Mouse (Mus musculus): ENCODE data around the gene Znrf1.
"Not testable (repeated sequence)": the region's sequence is repeated elsewhere in the genome, so short reads cannot be mapped to it uniquely, and the experiment has no call there.

Znrf1 gene

GRCm38 (mm10) chr8:111536031-111536977 is at the start of gene Znrf1:
TSS of gene Znrf1 (plus strand) at chr8:111536097.
- DNase-seq (ENCODE audit: low spot score) = peak; percentile 84

DNA sequence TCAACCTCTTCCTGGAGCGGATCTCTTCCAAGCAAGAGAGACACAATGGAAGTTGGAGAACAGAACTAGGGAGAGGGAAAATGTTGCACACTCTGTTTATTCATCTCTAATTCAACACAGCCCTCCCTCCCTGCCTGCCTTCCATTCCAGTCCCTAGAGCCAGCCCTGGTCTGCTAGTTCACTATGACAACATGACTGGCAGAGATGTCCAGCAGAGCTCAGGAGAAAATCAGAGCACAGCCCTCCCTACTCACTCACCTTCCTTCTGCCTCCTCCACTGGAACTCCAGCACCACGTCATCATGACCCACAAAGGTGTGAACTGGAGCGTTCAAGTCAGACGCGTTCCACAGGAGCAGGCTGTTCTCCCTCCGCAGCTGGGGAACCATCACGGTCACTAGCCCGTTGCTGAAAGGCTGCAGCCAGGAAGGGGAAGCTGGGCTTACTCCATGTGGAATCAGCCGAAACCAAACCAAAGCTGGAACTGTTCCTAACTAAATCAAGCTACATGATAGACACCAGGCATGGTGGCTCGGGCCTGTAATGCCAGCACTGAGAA is 45.8 kb upstream of the Znrf1 start:
- DNase-seq (ENCODE audit: low spot score) = no peak

GRCm38 (mm10) chr8:111491191-111491590 is 44.7 kb upstream of the Znrf1 start:
- peak; percentile 42 for DNase-seq (ENCODE audit: low spot score)

GRCm38 (mm10) chr8:111492508-111492907 is 43.4 kb upstream of the Znrf1 start:
- no peak for DNase-seq (ENCODE audit: low spot score)

DNA sequence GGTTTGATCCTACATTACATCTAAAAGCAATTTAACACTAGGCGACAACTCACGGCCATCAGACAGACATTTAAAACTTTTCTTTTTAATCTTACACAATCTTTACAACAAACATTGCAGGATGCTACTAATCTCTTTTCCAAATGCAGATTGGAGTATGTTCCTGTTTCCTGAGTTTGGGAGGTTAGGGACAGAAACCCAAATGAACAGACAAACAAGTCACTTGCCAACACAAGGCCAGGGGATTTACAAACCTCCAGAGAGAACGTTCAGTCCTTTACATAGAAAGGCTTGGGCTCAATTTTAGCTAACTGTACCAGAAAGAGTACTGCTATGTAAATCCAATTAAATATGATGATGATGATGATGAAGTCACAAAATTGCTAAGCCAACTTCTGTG is 42.7 kb upstream of the Znrf1 start:
- no peak for DNase-seq (ENCODE audit: low spot score)

DNA sequence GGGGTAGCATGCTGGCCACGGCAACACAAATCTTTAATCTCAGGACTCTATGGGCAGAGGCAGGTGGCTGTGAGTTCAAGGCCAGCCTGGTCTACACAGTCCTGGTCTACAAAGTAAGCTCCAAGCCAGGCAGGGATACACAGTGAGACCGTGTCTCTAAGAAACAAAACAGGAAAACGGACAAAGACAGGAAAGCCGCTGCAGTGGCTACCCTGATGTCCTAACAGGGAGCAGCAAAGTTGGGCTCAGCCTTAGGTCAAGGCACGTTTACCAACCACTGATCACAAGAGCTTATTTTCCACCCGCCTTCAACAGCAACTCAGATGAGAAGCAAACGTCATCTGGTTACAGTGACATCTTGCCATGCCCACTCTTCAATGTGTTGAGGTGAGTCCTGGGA is 39.6 kb upstream of the Znrf1 start:
- DNase-seq (ENCODE audit: low spot score) = no peak

DNA sequence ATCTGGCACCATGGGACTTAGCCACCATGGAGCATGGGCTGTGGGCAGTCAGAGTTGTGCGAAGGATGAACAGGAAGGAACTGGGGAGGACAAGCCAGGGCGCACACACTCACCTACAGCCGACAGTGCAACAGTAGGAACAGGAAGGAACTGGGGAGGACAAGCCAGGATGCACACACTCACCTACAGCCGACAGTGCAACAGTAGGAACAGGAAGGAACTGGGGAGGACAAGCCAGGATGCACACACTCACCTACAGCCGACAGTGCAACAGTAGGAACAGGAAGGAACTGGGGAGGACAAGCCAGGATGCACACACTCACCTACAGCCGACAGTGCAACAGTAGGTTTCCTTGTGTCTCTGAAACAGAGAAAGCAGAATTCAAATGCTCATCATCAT is 37.6 kb upstream of the Znrf1 start:
- DNase-seq (ENCODE audit: low spot score) = not testable (repeated sequence)

DNA sequence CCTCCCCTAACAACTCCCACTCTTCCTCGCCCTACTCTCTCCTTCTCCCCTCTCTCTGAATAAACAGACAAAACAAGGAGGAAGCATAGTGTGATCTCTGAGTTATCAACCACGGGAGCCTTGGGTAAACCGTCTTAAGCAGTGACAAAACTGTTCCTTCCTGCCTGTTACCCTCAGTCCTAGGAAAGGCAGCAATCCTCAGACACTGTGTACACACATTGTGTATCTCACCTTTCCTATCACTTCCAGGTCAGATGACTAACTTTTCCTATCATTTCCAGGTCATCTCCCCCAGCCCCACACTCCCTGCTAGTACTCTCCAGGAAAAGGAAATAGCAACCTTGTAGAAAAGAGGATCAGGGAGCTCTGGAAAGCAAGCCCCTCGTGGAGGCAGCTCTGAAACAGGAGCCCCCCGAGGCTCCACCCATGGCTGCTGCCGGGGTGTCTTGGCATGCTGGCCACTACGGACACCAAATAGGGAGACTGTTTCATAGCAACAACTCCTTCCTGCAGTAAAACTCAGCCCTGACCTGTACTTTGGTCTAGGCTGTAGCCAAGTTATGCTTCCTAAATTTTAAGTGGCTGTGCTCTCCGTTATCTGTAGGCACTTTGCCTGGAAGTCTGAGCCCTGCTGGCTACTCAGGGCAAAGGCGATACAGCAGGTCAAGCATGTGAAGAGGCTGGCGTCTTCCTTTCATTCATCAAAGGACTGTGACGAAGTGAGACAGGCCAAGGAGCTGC is 34.0 kb upstream of the Znrf1 start:
- DNase-seq (ENCODE audit: low spot score) = no peak

DNA sequence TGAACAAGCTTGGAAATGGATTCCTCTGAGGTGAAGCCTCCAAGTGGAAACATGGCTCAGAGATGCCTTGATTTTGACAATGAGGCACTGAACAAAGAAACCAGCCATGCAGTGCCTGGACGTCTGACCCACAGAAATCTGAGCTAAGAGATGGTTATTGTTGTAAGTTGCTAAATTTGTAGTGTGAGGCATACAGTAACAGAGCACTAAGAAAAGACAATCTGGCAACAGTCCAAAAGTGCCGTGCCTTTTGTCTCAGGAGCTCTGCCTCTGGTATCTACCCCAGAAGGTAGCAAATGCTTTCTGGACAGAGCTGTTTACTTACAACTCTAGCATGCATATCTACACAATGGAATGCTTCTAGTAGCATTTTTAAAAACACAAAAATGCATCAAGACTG is 27.3 kb upstream of the Znrf1 start:
- no peak for DNase-seq (ENCODE audit: low spot score)

- DNase-seq (ENCODE audit: low spot score) = no peak
These were observed 26.6 kb upstream of the Znrf1 start for GRCm38 (mm10) chr8:111509278-111509677.

DNA sequence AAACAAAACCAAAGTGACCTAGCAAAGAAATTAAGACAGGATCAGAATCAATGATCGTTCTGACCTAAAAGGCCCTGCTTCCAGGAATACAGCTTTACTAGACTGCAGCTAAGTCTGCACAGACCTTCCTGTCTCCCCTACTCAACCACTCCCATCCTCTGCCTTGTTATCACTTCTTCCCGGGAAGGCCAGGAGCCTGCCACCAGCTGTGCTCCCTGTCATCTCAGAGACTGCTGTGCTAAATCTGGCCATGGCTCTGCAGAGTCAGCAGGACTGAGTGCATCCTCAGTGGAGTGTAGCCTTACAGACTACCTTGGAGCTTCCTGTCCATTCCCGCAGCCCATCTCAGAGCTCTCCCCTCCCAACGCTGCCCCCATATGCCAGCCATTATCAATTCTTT is 25.5 kb upstream of the Znrf1 start:
- DNase-seq (ENCODE audit: low spot score) = no peak

- no peak for DNase-seq (ENCODE audit: low spot score)
These were observed 23.0 kb upstream of the Znrf1 start for GRCm38 (mm10) chr8:111512941-111513340.

DNA sequence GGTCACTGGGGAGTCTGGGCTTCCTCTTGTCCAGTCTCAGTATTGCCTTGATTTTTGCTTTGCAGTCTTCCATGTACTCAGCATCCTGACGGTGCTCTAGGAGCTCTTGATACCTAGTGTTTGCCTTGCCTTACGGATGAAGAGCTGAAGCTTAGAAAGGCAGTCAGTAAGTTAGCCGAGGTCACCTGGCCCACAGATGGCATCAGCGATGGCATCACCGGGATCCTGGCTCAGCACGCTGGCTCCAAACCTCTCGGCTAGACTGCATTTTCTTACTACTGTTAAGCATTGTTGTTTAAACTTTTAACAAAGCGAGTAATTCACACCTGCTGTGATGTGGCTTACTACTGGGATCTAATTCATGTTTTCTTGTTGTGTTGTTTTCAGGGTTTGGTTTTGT is 22.5 kb upstream of the Znrf1 start:
- DNase-seq (ENCODE audit: low spot score) = no peak

DNA sequence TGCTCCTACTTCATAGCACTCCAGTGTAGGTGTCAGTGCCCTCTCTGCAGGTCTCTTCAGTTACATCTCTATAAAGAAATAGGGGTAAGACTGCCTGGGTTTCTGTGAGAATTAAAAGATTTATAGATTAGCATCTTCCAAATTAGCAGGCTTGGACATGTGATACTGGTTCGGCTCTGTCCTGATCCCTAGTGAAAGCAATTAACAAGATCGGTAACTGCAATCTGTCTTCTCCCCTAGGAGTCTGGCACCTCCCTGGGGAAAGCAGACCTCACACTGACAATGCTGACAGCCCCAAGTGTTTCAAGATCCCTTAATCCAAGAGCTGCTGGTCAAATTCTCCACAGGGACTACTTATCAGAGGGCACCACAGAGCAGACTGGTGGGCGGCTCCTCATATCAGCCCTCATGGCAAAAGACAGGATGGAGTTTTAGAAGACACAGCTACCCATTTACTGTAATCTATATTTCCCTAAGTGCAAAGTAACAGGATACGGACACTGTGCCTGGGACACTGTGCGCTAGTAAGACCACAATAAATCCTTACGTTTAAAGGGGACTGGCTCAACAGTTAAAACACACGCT is 19.4 kb upstream of the Znrf1 start:
- no peak for DNase-seq (ENCODE audit: low spot score)

GRCm38 (mm10) chr8:111517466-111517865 is 18.4 kb upstream of the Znrf1 start:
- no peak for DNase-seq (ENCODE audit: low spot score)

GRCm38 (mm10) chr8:111521713-111522429 is 14.0 kb upstream of the Znrf1 start, which contains the start of gene Wdr59:
TSS of gene Wdr59 (minus strand) at chr8:111522092.
- DNase-seq (ENCODE audit: low spot score) = peak; percentile 99

DNA sequence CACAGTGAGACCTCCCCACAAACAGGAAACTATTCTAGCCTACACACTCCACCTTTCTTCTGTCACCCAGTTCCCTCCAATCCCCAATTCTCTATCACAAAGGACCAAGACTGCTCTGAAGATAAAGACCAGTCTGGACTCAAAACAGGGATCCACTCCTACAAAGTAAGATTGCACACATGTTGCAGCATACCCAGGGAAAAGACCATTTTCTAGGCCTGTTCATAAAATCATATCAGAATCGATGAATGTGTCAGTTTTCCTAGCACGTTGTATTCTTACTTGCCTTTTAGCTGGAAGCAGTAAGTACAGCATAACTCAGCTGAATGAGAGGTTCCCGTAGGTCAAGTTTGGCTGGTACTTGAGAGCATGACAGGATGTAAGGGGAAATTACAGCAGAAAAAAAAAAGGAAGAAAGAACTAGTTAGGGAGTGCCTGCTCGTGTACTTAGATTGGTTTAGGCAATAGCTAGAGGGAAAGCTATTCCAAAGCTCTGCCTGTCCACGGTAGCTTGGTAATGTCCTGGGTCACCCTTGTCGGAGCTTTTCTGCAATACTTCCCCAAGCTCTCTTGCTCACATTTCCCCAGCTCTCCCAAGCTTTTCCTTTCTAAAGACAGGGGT is 9.4 kb upstream of the Znrf1 start:
- DNase-seq (ENCODE audit: low spot score) = no peak

GRCm38 (mm10) chr8:111527149-111527548 is 8.7 kb upstream of the Znrf1 start:
- DNase-seq (ENCODE audit: low spot score) = no peak

DNA sequence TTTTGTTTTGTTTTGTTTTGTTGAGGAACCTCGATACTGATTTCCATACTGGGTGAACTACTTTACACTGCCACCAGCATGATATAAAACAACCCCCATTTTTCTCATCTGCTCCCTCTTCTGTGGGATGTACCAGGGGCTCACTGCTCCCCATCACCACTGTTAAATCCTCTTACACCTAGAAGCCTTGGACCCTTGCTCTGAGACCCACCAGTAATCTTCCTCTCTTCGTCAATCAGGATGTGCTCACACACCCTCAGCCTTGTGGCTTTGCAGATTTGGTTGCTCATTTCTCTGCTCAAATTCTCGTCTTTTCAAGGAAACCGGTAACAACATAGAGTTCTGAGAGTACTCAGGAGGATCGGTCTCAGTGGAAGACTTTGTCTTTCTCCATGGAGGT is 7.8 kb upstream of the Znrf1 start:
- DNase-seq (ENCODE audit: low spot score) = no peak

DNA sequence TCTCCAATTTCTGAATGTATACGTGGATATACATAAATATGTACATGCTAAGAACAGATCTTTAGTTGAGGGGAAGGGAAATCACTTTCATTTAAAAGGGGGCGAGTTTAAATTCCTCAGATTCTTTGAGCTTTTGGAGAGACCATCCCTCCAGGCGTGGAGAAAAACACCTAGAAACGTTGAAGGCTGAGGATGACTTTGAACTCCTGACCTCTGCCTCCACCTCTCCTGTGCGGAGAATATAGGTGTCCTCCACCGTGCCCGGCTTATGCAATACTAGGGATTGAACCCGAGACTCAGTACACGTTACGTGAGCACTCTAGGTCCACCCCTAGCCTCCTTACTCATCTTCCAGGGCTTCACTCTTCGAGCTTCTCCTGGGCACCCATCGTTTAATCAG is 4.7 kb upstream of the Znrf1 start:
- no peak for DNase-seq (ENCODE audit: low spot score)

GRCm38 (mm10) chr8:111531621-111532020 is 4.3 kb upstream of the Znrf1 start:
- no peak for DNase-seq (ENCODE audit: low spot score)

All from testis, postnatal 14 days (tissue).